Mouse (Mus musculus) ES-E14 (cell line): ENCODE results near the gene Fem1a. TPM values are rescaled to one million over a fixed set of nuclear protein-coding genes. Genes with fewer than 3 reads are reported as not detected.
A peak's percentile ranks its signal among the peaks of the same experiment; 100 is the strongest.

Experiments
- DNase-seq: peaks from one replicate; pipeline ENCODE4 v3.0.0-alpha.2; 2013; ENCODE audit warnings: low read depth, low spot score
- H3K27ac ChIP-seq: 2 replicates; pipeline ENCODE4 v1.5.1; 2012; ENCODE audit warnings: low read depth, mild to moderate bottlenecking, low read length, moderate library complexity, mixed read lengths; ENCODE audit not compliant: poor library complexity, insufficient read depth, severe bottlenecking
- H3K36me3 ChIP-seq: 2 replicates; pipeline ENCODE4 v1.6.1; 2012; ENCODE audit warnings: mild to moderate bottlenecking, low read length, moderate library complexity, mixed read lengths; ENCODE audit not compliant: control insufficient read depth, poor library complexity, insufficient read depth, severe bottlenecking
- H3K4me1 ChIP-seq, 2 experiments: fragments of 150-350 bp in 1 of 2; sonication (generic) in 1 of 2; 2 replicates each; pipeline ENCODE4 v1.6.1; 2012; ENCODE audit warnings: low read length in 2 of 2, mild to moderate bottlenecking in 1 of 2, mixed read lengths in 1 of 2; ENCODE audit not compliant: control insufficient read depth in 2 of 2, insufficient read depth in 2 of 2, poor library complexity in 1 of 2
- H3K4me3 ChIP-seq, 2 experiments: fragments of 150-350 bp in 1 of 2; sonication (generic) in 1 of 2; 2 replicates each; pipeline ENCODE4 v1.5.1; 2012; ENCODE audit warnings: low read length in 2 of 2, low read depth in 1 of 2, mild to moderate bottlenecking in 1 of 2, mixed read lengths in 1 of 2; ENCODE audit not compliant: insufficient read depth in 1 of 2, poor library complexity in 1 of 2, severe bottlenecking in 1 of 2
- H3K9ac ChIP-seq: 2 replicates; pipeline ENCODE4 v1.6.1; 2012; ENCODE audit warnings: low read depth, mild to moderate bottlenecking, low read length, mixed read lengths; ENCODE audit not compliant: poor library complexity, insufficient read depth, severe bottlenecking
- H3K9me3 ChIP-seq: fragments of 150-350 bp; sonication (generic); 2 replicates; pipeline ENCODE4 v1.6.1; 2012; ENCODE audit warnings: low read depth, mild to moderate bottlenecking, low read length; ENCODE audit not compliant: control insufficient read depth, insufficient read depth
- CHD2 ChIP-seq: IDR thresholded peaks from 2 replicates; pipeline ENCODE4 v1.6.1; 2014; ENCODE audit warnings: mild to moderate bottlenecking, low read depth, low read length, inconsistent platforms
- HCFC1 ChIP-seq: IDR thresholded peaks from 2 replicates; pipeline ENCODE4 v1.6.1; 2012; ENCODE audit warnings: low read length, inconsistent platforms, borderline replicate concordance; ENCODE audit not compliant: insufficient read depth
- MAFK ChIP-seq: IDR thresholded peaks from 2 replicates; pipeline ENCODE4 v1.6.1; 2014; ENCODE audit warnings: mild to moderate bottlenecking, low read depth, low read length, inconsistent platforms; ENCODE audit not compliant: insufficient read depth
- ZC3H11A ChIP-seq: IDR thresholded peaks from 2 replicates; pipeline ENCODE4 v1.6.1; 2012; ENCODE audit warnings: low read depth, mild to moderate bottlenecking, inconsistent platforms, low read length, borderline replicate concordance
- ZNF384 ChIP-seq: IDR thresholded peaks from 2 replicates; pipeline ENCODE4 v1.6.1; 2012; ENCODE audit warnings: low read depth, low read length, inconsistent platforms
- in situ Hi-C, 2 experiments: fragments of 600-800 bp; cut with MboI; formaldehyde crosslinking; loops; one replicate each; pipeline ENCODE4 v1.15.1; 2025; ENCODE audit warnings: low sequenced_read_pairs in 2 of 2, inconsistent platforms in 1 of 2; ENCODE audit not compliant: unreplicated experiment in 2 of 2
- total RNA-seq: library from RNA; depleted of rRNA; stranded (reverse); fragments of 300-350 nt; gene quantifications from 2 replicates; pipeline ENCODE4 v1.2.3, GENCODE M21; 2012

Fem1a gene
- total RNA-seq, 1 experiment, result 18.8 TPM

DNA sequence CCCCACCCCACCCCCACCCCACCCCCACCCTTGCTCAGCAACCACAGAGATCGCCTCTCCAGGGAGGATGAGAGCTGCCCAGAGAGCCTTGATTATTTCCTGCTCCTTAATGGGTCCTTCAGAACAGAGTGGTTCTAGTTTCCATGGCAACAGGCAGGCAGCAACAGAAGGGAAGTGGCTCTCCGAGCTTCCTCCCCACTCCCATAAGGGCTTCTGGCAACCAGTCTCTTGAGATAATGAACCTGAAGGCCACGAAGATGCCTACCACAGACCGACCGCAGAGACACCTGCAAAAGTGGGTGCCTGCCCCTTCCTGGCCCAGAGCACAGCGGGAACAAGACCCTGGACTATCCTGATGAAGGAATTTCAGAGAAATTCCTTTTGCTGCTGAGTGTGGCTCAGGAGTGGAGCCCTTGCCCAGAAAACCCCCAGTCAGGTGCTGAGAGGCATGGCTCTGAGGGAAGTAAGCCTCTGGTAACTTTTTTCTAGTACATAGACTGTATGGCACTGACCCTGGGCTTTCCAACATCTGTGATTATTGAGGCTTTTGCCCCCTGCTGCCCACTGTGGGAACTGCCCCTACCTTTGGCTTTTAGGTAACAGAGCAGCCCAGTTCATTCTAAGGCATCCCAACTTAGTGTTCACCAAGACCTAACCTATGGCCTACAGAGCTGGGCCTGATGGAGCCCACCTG lies 5.3 kb upstream of the Fem1a start:
- in situ Hi-C loops, result no loop called here
- TF ChIP-seq CHD2 (no peak), MAFK (no peak), ZC3H11A (0 out of 2 replicates have a peak, but pooled peaks have one; percentile 7), HCFC1 (peak; percentile 48; the same call in 1 of the 2 replicates), ZNF384 (peak; percentile 87)

GRCm38 (mm10) chr17:56254695-56255094 lies 1.9 kb upstream of the Fem1a start:
- peaks cover 2 to 20% of the 10 kb centered on the region in 2 experiments; a peak in 3 of 4 replicates for H3K4me1 ChIP-seq
- no peak overlapping the region for H3K9ac ChIP-seq
- H3K36me3 ChIP-seq, result peaks cover 17% of the 10 kb centered on the region
- in situ Hi-C loops, result no loop called here
- TF ChIP-seq MAFK (no peak), HCFC1 (no peak), ZNF384 (no peak), ZC3H11A (no peak)
- DNase-seq, result no peak
- no peak overlapping the region for H3K4me3 ChIP-seq
- H3K27ac ChIP-seq, result no peak overlapping the region
- H3K9me3 ChIP-seq, result no peaks in the 10 kb centered on the region

More for the DNA sequence above, 5.3 kb upstream of the Fem1a start:
- Histone ChIP-seq H3K4me3 (no peak overlapping the region), H3K4me1 (peaks cover 0 to 11% of the 10 kb centered on the region in 2 experiments; a peak in 3 of 4 replicates), H3K27ac (peak overlapping the region; percentile 41; the same call in 1 of the 2 replicates), H3K36me3 (no peaks in the 10 kb centered on the region), H3K9ac (0 out of 2 replicates have a peak overlapping the region, but pooled peaks have one; percentile 1), H3K9me3 (no peaks in the 10 kb centered on the region)
- DNase-seq, result no peak

DNA sequence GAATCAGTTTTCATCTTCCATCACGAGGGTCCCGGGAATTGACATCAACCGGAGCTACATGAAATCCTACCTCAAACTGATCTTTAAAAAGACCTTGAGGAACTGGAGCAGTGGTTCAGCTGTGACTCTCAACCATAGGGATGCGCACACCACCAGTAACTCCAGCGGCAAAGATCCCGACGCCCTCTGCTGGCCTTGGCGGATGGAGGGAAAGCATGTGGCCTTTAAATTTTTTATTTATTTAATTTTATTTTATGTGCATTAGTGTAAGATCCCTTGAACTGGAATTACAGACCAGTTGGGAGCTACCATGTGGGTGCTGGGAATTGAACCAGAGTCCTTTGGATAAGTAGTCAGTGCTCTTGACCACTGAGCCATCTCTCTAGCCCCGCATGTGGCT lies 1.2 kb upstream of the Fem1a start:
- H3K9ac ChIP-seq, result no peak overlapping the region; the same call in 1 of the 2 replicates

GRCm38 (mm10) chr17:56255863-56256238 lies 759 bp upstream of the Fem1a start:
- TF ChIP-seq MAFK, result no peak
- no peak for TF ChIP-seq ZNF384
- TF ChIP-seq CHD2, result no peak
- TF ChIP-seq ZC3H11A, result no peak
- TF ChIP-seq HCFC1, result peak; percentile 96
- in situ Hi-C loops, result no loop called here
- Histone ChIP-seq H3K36me3 (peaks cover 27% of the 10 kb centered on the region), H3K9ac (peak overlapping the region; percentile 88), H3K4me3 (peak overlapping the region; percentile 87 to 92), H3K27ac (peak overlapping the region; percentile 93), H3K4me1 (peaks cover 3 to 20% of the 10 kb centered on the region in 2 experiments), H3K9me3 (no peaks in the 10 kb centered on the region)
- peak; percentile 99 for DNase-seq

More for the DNA sequence above, 1.2 kb upstream of the Fem1a start:
- Histone ChIP-seq H3K4me1 (peaks cover 2 to 23% of the 10 kb centered on the region in 2 experiments), H3K36me3 (peaks cover 24% of the 10 kb centered on the region), H3K9me3 (no peaks in the 10 kb centered on the region), H3K4me3 (peak overlapping the region in 1 of 2 experiments; percentile 54; a peak in 2 of 4 replicates), H3K27ac (no peak overlapping the region)
- DNase-seq, result no peak
- in situ Hi-C loops, result no loop called here
- TF ChIP-seq CHD2 (no peak), ZC3H11A (no peak)
